Mouse (Mus musculus) layer of hippocampus, adult 18-20 months (tissue): ENCODE results near the gene Atp2c2. TPM values are rescaled to one million over a fixed set of nuclear protein-coding genes. Genes with fewer than 3 reads are reported as not detected.

Experiments used
- total RNA-seq, 2 experiments: library from RNA; stranded (reverse); gene quantifications; 2 replicates each; pipeline ENCODE4 v1.2.3; 2021

Atp2c2 gene
- total RNA-seq, 2 experiments from 2014 or later = 1.6 to 2.2 TPM

Other genes with a start within 250 kb of the Atp2c2 start
- gene Slc38a8, start 198.3 kb upstream of the Atp2c2 start, total RNA-seq = under 1 TPM; 0.17 to 0.20 TPM
- 10 to 100 TPM; 68.3 to 74.0 TPM for gene Mbtps1, start 141.3 kb upstream of the Atp2c2 start, total RNA-seq
- gene Hsdl1, start 124.8 kb upstream of the Atp2c2 start, total RNA-seq = 10 to 100 TPM; 49.3 to 54.0 TPM
- gene Dnaaf1, start 124.8 kb upstream of the Atp2c2 start, total RNA-seq = under 1 TPM; 0.25 to 0.32 TPM
- 10 to 100 TPM; 11.3 TPM for gene Taf1c, start 94.8 kb upstream of the Atp2c2 start, total RNA-seq
- gene Adad2, start 87.3 kb upstream of the Atp2c2 start, total RNA-seq = under 1 TPM; 0.18 to 0.42 TPM
- 1 to 10 TPM; 3.1 to 3.2 TPM for gene Kcng4, start 64.3 kb upstream of the Atp2c2 start, total RNA-seq
- 1 to 10 TPM; 6.8 to 7.7 TPM for gene Wfdc1, start 33.6 kb upstream of the Atp2c2 start, total RNA-seq
- gene Tldc1, start 78.4 kb downstream of the Atp2c2 start, total RNA-seq = 10 to 100 TPM; 13.8 to 15.1 TPM
- 100 to 1,000 TPM; 151 to 155 TPM for gene Cotl1, start 140.5 kb downstream of the Atp2c2 start, total RNA-seq
- gene Klhl36, start 162.3 kb downstream of the Atp2c2 start, total RNA-seq = 1 to 10 TPM; 8.1 to 8.6 TPM
- 10 to 100 TPM; 88.3 to 89.2 TPM for gene Usp10, start 210.4 kb downstream of the Atp2c2 start, total RNA-seq
- 10 to 100 TPM in 1 of 2 experiments, not detected in 1; 10.7 TPM for gene Gm20388, start 210.8 kb downstream of the Atp2c2 start, total RNA-seq